16 mouse cellular contexts compared by ENCODE assay signal in the genomic region with DNA sequence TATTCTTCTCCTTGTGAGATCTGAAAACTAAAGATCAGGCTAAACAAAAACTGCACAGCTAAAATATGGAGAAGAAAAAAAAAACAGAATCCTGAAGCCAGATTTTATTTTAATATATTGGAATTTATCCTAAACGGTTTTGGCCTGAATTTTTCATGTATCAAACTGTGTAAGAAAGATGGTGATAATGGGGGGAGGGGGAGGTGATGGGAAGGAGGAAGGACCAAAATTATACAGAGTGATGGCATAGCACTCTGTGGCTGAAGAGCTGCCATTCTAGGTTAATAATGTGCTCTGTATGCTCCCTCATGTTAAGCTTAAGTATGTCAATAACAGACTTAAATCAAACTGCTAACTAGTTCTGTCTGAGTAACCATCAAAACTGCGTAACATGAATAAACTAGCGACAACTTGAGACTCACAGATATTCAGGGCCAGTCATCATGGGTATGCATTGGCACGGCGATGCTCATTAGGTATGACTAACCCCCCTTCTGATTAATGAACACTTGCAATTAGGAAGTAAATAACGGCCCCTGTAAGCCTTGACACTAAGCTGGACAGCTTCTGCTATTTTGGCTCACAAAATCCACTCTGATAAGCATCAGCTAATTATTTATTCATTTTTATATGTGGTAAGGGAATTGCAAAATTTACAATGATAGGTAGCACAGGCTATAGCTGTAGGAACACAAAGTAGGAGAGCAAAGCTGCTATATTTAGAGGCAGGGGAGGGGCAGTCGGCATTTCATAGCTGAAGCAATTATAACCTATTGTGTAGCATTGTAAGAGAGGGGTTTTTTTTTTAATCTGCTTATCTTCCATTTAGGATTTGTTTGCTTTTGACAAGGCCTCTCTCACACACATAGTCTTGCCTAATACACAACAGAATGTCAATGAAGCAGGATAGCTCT.
DNase-seq lines count a peak whose midpoint lies in the region; ATAC-seq lines count a peak whose summit lies in the region.
"Had no signal": no experiment of that assay in that cellular context is flagged by ENCODE, and none has a peak within 500 bp of the region (broad histone marks: within the 10 kb centered on the region; RNA-seq: fewer than 3 reads in every experiment).

No protein-coding gene starts in this region.

- H3K36me3 ChIP-seq in midbrain, embryonic 11.5 days (ENCODE audit: control insufficient read depth, insufficient read depth, low read length), result no peaks in the 10 kb centered on the region
- H3K36me3 ChIP-seq in midbrain, embryonic 10.5 days, result no peaks in the 10 kb centered on the region
- H3K36me3 ChIP-seq in neural tube, embryonic 14.5 days (ENCODE audit: control insufficient read depth, insufficient read depth, low read length), result no peaks in the 10 kb centered on the region
- no peaks in the 10 kb centered on the region for H3K36me3 ChIP-seq in neural tube, embryonic 15.5 days
- H3K36me3 ChIP-seq in forebrain, embryonic 14.5 days (ENCODE audit: control insufficient read depth, insufficient read depth, low read length), result no peaks in the 10 kb centered on the region
- H3K36me3 ChIP-seq in midbrain, embryonic 14.5 days (ENCODE audit: control insufficient read depth, insufficient read depth, low read length), result no peaks in the 10 kb centered on the region
- no peaks in the 10 kb centered on the region for H3K36me3 ChIP-seq in kidney, embryonic 16.5 days (ENCODE audit: insufficient read depth, low read length)
- H3K36me3 ChIP-seq: embryonic facial prominence, embryonic 10.5 days; hindbrain, embryonic 15.5 days had no signal

- H3K27me3 ChIP-seq in midbrain, embryonic 11.5 days (ENCODE audit: control insufficient read depth, insufficient read depth, low read length), result no peaks in the 10 kb centered on the region
- H3K27me3 ChIP-seq in midbrain, embryonic 10.5 days (ENCODE audit: low read depth, poor library complexity, severe bottlenecking), result no peaks in the 10 kb centered on the region
- no peaks in the 10 kb centered on the region for H3K27me3 ChIP-seq in neural tube, embryonic 14.5 days (ENCODE audit: control insufficient read depth, insufficient read depth, low read length)
- no peaks in the 10 kb centered on the region for H3K27me3 ChIP-seq in neural tube, embryonic 15.5 days (replicated peaks)
- no peaks in the 10 kb centered on the region for H3K27me3 ChIP-seq in forebrain, embryonic 14.5 days (replicated peaks; ENCODE audit: control insufficient read depth, insufficient read depth, low read length)
- H3K27me3 ChIP-seq in midbrain, embryonic 14.5 days (ENCODE audit: control insufficient read depth, insufficient read depth, low read length), result no peaks in the 10 kb centered on the region
- H3K27me3 ChIP-seq in kidney, embryonic 16.5 days (ENCODE audit: insufficient read depth, low read length), result no peaks in the 10 kb centered on the region
- H3K27me3 ChIP-seq: hindbrain, embryonic 15.5 days had no signal

- H3K4me3 ChIP-seq in midbrain, embryonic 11.5 days (ENCODE audit: low read depth, low read length), result no peak overlapping the region
- H3K4me3 ChIP-seq in midbrain, embryonic 10.5 days, result no peak overlapping the region
- no peak overlapping the region for H3K4me3 ChIP-seq in neural tube, embryonic 14.5 days (ENCODE audit: low read depth, low read length)
- H3K4me3 ChIP-seq in neural tube, embryonic 15.5 days (replicated peaks), result no peak overlapping the region
- no peak overlapping the region for H3K4me3 ChIP-seq in forebrain, embryonic 14.5 days (ENCODE audit: low read depth, low read length)
- H3K4me3 ChIP-seq in midbrain, embryonic 14.5 days (replicated peaks; ENCODE audit: low read depth, low read length), result no peak overlapping the region
- no peak overlapping the region for H3K4me3 ChIP-seq in kidney, embryonic 16.5 days (ENCODE audit: low read length)
- H3K4me3 ChIP-seq: embryonic facial prominence, embryonic 10.5 days; heart, adult 2 months; hindbrain, embryonic 15.5 days had no signal

- H3K4me1 ChIP-seq in midbrain, embryonic 11.5 days (ENCODE audit: control insufficient read depth, insufficient read depth, low read length), result no peaks in the 10 kb centered on the region
- H3K4me1 ChIP-seq in midbrain, embryonic 10.5 days, result no peaks in the 10 kb centered on the region
- 0 out of 2 replicates have a peak, but pooled peaks cover 2% of the 10 kb centered on the region for H3K4me1 ChIP-seq in neural tube, embryonic 14.5 days (ENCODE audit: control insufficient read depth, insufficient read depth, low read length)
- H3K4me1 ChIP-seq in neural tube, embryonic 15.5 days, result peaks cover 10% of the 10 kb centered on the region; the same call in 1 of the 2 replicates
- H3K4me1 ChIP-seq in forebrain, embryonic 14.5 days (ENCODE audit: control insufficient read depth, insufficient read depth, low read length), result peaks cover 19% of the 10 kb centered on the region
- peaks cover 10% of the 10 kb centered on the region; the same call in 1 of the 2 replicates for H3K4me1 ChIP-seq in midbrain, embryonic 14.5 days (ENCODE audit: control insufficient read depth, insufficient read depth, low read length)
- peaks cover 4% of the 10 kb centered on the region; the same call in 1 of the 2 replicates for H3K4me1 ChIP-seq in kidney, embryonic 16.5 days (ENCODE audit: insufficient read depth, low read length)
- H3K4me1 ChIP-seq: embryonic facial prominence, embryonic 10.5 days had no signal

- 81% methylated on average over 7 of the region's 7 CpGs for WGBS in midbrain, embryonic 11.5 days
- 83% methylated on average over 7 of the region's 7 CpGs for WGBS in midbrain, embryonic 10.5 days
- WGBS in neural tube, embryonic 14.5 days, result 56% methylated on average over 7 of the region's 7 CpGs
- WGBS in neural tube, embryonic 15.5 days, result 52% methylated on average over 7 of the region's 7 CpGs
- WGBS in forebrain, embryonic 14.5 days, result 16% methylated on average over 7 of the region's 7 CpGs
- 67% methylated on average over 7 of the region's 7 CpGs for WGBS in midbrain, embryonic 14.5 days
- WGBS in kidney, embryonic 16.5 days, result 70% methylated on average over 7 of the region's 7 CpGs

- no peak overlapping the region for H3K27ac ChIP-seq in midbrain, embryonic 11.5 days (ENCODE audit: low read depth, low read length)
- no peak overlapping the region for H3K27ac ChIP-seq in midbrain, embryonic 10.5 days (replicated peaks)
- H3K27ac ChIP-seq in neural tube, embryonic 14.5 days (ENCODE audit: low read depth, low read length), result no peak overlapping the region
- H3K27ac ChIP-seq in neural tube, embryonic 15.5 days (replicated peaks), result no peak overlapping the region
- 0 out of 2 replicates have a peak overlapping the region, but pooled peaks have one; percentile 44 for H3K27ac ChIP-seq in forebrain, embryonic 14.5 days (ENCODE audit: low read depth, low read length)
- H3K27ac ChIP-seq in midbrain, embryonic 14.5 days (replicated peaks; ENCODE audit: low read depth, low read length), result no peak overlapping the region
- no peak overlapping the region for H3K27ac ChIP-seq in kidney, embryonic 16.5 days (ENCODE audit: low read length)
- H3K27ac ChIP-seq: embryonic facial prominence, embryonic 10.5 days; heart, adult 2 months; hindbrain, embryonic 15.5 days had no signal

- ATAC-seq in midbrain, embryonic 11.5 days (ENCODE audit: low FRiP score), result peak; percentile 62; the same call in 1 of the 2 replicates
- ATAC-seq in neural tube, embryonic 14.5 days (ENCODE audit: low read depth), result peak; percentile 56; the same call in 1 of the 2 replicates
- no peak for ATAC-seq in neural tube, embryonic 15.5 days (ENCODE audit: low FRiP score)
- peak; percentile 79 for ATAC-seq in forebrain, embryonic 14.5 days
- ATAC-seq in midbrain, embryonic 14.5 days (ENCODE audit: low FRiP score, low TSS enrichment), result no peak
- no peak for ATAC-seq in kidney, embryonic 16.5 days (ENCODE audit: low FRiP score, low TSS enrichment)

- no peak for DNase-seq in midbrain, embryonic 11.5 days (ENCODE audit: low spot score, missing footprints)
- DNase-seq in midbrain, embryonic 10.5 days (ENCODE audit: low spot score), result no peak
- peak; percentile 71 for DNase-seq in forebrain, embryonic 14.5 days (ENCODE audit: low spot score)
- DNase-seq in midbrain, embryonic 14.5 days, result peak; percentile 19
- no peak for DNase-seq in lung, postnatal 4 days
- DNase-seq: adrenal gland, postnatal 10 days; cerebellum, adult 18-20 months; cerebellum, postnatal 10 days; gastrocnemius, postnatal 14 days; heart, adult 2 months had no signal

- no peak overlapping the region for H3K9ac ChIP-seq in midbrain, embryonic 11.5 days (ENCODE audit: low read length)
- no peak overlapping the region for H3K9ac ChIP-seq in neural tube, embryonic 14.5 days (replicated peaks; ENCODE audit: low read depth, low read length)
- H3K9ac ChIP-seq in neural tube, embryonic 15.5 days (replicated peaks), result no peak overlapping the region
- H3K9ac ChIP-seq in forebrain, embryonic 14.5 days (ENCODE audit: low read length), result no peak overlapping the region
- H3K9ac ChIP-seq in midbrain, embryonic 14.5 days (replicated peaks; ENCODE audit: low read length), result no peak overlapping the region
- H3K9ac ChIP-seq in kidney, embryonic 16.5 days (replicated peaks; ENCODE audit: low read length), result no peak overlapping the region
- H3K9ac ChIP-seq: hindbrain, embryonic 15.5 days had no signal

- H3K4me2 ChIP-seq in midbrain, embryonic 11.5 days, result no peak overlapping the region
- H3K4me2 ChIP-seq in neural tube, embryonic 14.5 days (ENCODE audit: low read depth, low read length), result no peak overlapping the region
- H3K4me2 ChIP-seq in neural tube, embryonic 15.5 days, result no peak overlapping the region
- peak overlapping the region; percentile 18; the same call in 1 of the 2 replicates for H3K4me2 ChIP-seq in forebrain, embryonic 14.5 days (ENCODE audit: low read length)
- no peak overlapping the region for H3K4me2 ChIP-seq in midbrain, embryonic 14.5 days (ENCODE audit: low read length)
- no peak overlapping the region for H3K4me2 ChIP-seq in kidney, embryonic 16.5 days (replicated peaks; ENCODE audit: low read depth, low read length)
- H3K4me2 ChIP-seq: heart, embryonic 11.5 days; hindbrain, embryonic 15.5 days had no signal

- no peaks in the 10 kb centered on the region for H3K9me3 ChIP-seq in midbrain, embryonic 11.5 days (ENCODE audit: control insufficient read depth, low read length)
- no peaks in the 10 kb centered on the region for H3K9me3 ChIP-seq in midbrain, embryonic 10.5 days (replicated peaks)
- H3K9me3 ChIP-seq in neural tube, embryonic 14.5 days (ENCODE audit: control insufficient read depth, low read length), result no peaks in the 10 kb centered on the region
- H3K9me3 ChIP-seq in neural tube, embryonic 15.5 days (replicated peaks), result no peaks in the 10 kb centered on the region
- H3K9me3 ChIP-seq in forebrain, embryonic 14.5 days (replicated peaks; ENCODE audit: control insufficient read depth, low read length), result no peaks in the 10 kb centered on the region
- H3K9me3 ChIP-seq in midbrain, embryonic 14.5 days (ENCODE audit: control insufficient read depth, low read length), result no peaks in the 10 kb centered on the region
- H3K9me3 ChIP-seq in kidney, embryonic 16.5 days (ENCODE audit: low read length), result no peaks in the 10 kb centered on the region
- H3K9me3 ChIP-seq: embryonic facial prominence, embryonic 10.5 days; hindbrain, embryonic 15.5 days had no signal

Comparison
In these comparisons a context has a peak if more than half of its experiments do, and no peak if none do; other contexts are left out.
1. ATAC-seq: peak in midbrain, embryonic 11.5 days (single experiment), neural tube, embryonic 14.5 days (single experiment) and forebrain, embryonic 14.5 days (single experiment); none in neural tube, embryonic 15.5 days (single experiment), midbrain, embryonic 14.5 days (single experiment) and kidney, embryonic 16.5 days (single experiment).
2. DNase-seq: peak in forebrain, embryonic 14.5 days (single experiment) and midbrain, embryonic 14.5 days (single experiment); none in midbrain, embryonic 11.5 days (single experiment), midbrain, embryonic 10.5 days (single experiment) and lung, postnatal 4 days (0 of 2).